Mouse (Mus musculus) bone marrow macrophage, adult 2 months (primary cell): ENCODE results near the gene Crk.

Source experiments
- CTCF ChIP-seq: IDR thresholded peaks from 2 replicates; pipeline ENCODE4 v1.5.1; 2012; ENCODE audit warnings: low read depth, mild to moderate bottlenecking, low read length, moderate library complexity
- POLR2A ChIP-seq: IDR thresholded peaks from 2 replicates; pipeline ENCODE4 v1.6.1; 2012; ENCODE audit warnings: mild to moderate bottlenecking, low read depth, low read length, borderline replicate concordance

DNA sequence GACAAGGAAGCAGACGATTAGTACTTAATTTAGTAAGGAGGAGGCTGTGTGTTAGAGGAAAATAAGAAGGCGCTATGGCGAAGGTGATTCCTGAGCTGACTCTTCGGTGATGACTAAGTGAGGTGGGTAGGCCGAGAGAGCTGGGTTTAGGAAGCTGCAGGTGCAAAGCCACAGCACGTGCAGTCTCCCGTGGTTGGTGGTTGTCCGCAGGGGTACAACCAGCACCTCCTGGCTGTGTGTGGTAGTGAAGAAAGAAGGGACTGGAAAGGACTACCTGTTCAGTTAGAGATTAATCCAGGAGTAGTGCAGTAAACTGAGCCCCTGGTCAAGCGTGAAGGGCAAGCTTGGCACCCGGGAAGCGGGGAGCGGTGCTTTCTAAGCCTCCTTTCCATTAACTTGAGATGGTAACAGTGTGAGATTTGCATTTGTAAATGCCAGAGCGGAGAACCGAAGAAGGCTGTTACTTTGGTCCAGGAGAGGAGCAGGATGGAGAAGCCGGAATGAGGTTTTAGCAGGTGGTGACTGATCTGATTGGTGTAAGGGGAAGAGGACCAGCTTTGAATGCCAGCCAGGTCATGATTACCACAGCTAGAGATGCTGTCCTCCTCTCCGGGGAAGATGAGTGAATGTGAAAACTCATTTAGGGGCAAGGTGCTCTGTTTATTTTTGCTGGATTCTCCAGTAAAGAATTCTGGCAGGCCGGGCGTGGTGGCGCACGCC lies 26.7 kb upstream of the Crk start:
- TF ChIP-seq POLR2A = no peak
- TF ChIP-seq CTCF = no peak
